Mouse (Mus musculus) heart, postnatal 0 days (tissue): Measurements from ENCODE around the gene Nup214.

ENCODE experiments used
- CTCF ChIP-seq: IDR thresholded peaks from 2 replicates; pipeline ENCODE4 v1.5.1; 2016; ENCODE audit warnings: antibody characterized with exemption, control low read depth, low read depth
- EP300 ChIP-seq: IDR thresholded peaks from 2 replicates; pipeline ENCODE4 v1.6.1; 2016; ENCODE audit warnings: antibody characterized with exemption, low read depth

GRCm38 (mm10) chr2:32075368-32075767, 101.1 kb downstream of the Nup214 start:
- no peak for TF ChIP-seq CTCF
- no peak for TF ChIP-seq EP300
